Mouse (Mus musculus) lung, adult 2 months (tissue): ENCODE data around the gene Rpn1. TPM values are rescaled to one million over a fixed set of nuclear protein-coding genes. Genes with fewer than 3 reads are reported as not detected.

Source experiments
- DNase-seq: peaks from one replicate; pipeline ENCODE4 v3.0.0; 2022
- H3K4me1 ChIP-seq: fragments of 200-500 bp; 2 replicates; pipeline ENCODE4 v1.6.1; 2011; ENCODE audit warnings: low read length; ENCODE audit not compliant: control insufficient read depth, insufficient read depth
- H3K4me3 ChIP-seq: fragments of 200-500 bp; replicated peaks from 2 replicates; pipeline ENCODE3; 2011; ENCODE audit warnings: low read depth, mild to moderate bottlenecking, control low read depth, low read length; ENCODE audit errors: extremely low read depth
- CTCF ChIP-seq: fragments of 200-500 bp; IDR thresholded peaks from 2 replicates; pipeline ENCODE4 v1.5.1; 2011; ENCODE audit warnings: mild to moderate bottlenecking, low read length, control low read depth; ENCODE audit not compliant: insufficient read depth
- POLR2A ChIP-seq: fragments of 200-500 bp; IDR thresholded peaks from 2 replicates; pipeline ENCODE4 v1.6.1; 2011; ENCODE audit warnings: low read depth, mild to moderate bottlenecking, control low read depth, low read length, borderline replicate concordance; ENCODE audit errors: extremely low read depth
- WGBS: fragments of 180-500 bp; shearing (Covaris S2); methylation state at CpG from one replicate; pipeline ENCODE4 v1.1.7; 2018; 5-methylcytosine and 5-hydroxymethylcytosine counted together
- polyA plus RNA-seq: library from polyadenylated mRNA; depleted of rRNA; stranded (reverse); fragments of >200 nt; gene quantifications from 2 replicates; pipeline ENCODE4 v1.2.3, GENCODE M21; 2012

The Rpn1 gene
- polyA plus RNA-seq, 1 experiment, result 179 TPM

- peaks cover 2% of the 10 kb centered on the region; the same call in 1 of the 2 replicates for H3K4me1 ChIP-seq
- no peak for DNase-seq
- no peak overlapping the region for H3K4me3 ChIP-seq
- no peak for TF ChIP-seq CTCF
- no peak for TF ChIP-seq POLR2A
- 59% methylated on average over 3 of the region's 3 CpGs for WGBS
Measured at GRCm38 (mm10) chr6:88064072-88064642, 20.1 kb upstream of the Rpn1 start.

GRCm38 (mm10) chr6:88065116-88065515 lies 19.2 kb upstream of the Rpn1 start:
- TF ChIP-seq POLR2A (no peak), CTCF (no peak)
- H3K4me3 ChIP-seq, result no peak overlapping the region
- H3K4me1 ChIP-seq, result peaks cover 2% of the 10 kb centered on the region; the same call in 1 of the 2 replicates
- peak; percentile 62 for DNase-seq
- 12% methylated on average over 4 of the region's 4 CpGs for WGBS

GRCm38 (mm10) chr6:88065968-88066367 lies 18.3 kb upstream of the Rpn1 start:
- WGBS, result 78% methylated on average over 3 of the region's 3 CpGs
- TF ChIP-seq CTCF, result no peak
- TF ChIP-seq POLR2A, result no peak
- no peak overlapping the region for H3K4me3 ChIP-seq
- H3K4me1 ChIP-seq, result peaks cover 2% of the 10 kb centered on the region; the same call in 1 of the 2 replicates
- no peak for DNase-seq

- WGBS, result 54% methylated on average over 3 of the region's 3 CpGs
- DNase-seq, result no peak
- H3K4me1 ChIP-seq, result peaks cover 2% of the 10 kb centered on the region; the same call in 1 of the 2 replicates
Measured at GRCm38 (mm10) chr6:88067722-88068121, 16.6 kb upstream of the Rpn1 start.

GRCm38 (mm10) chr6:88068739-88069138 lies 15.5 kb upstream of the Rpn1 start:
- Histone ChIP-seq H3K4me1 (peaks cover 2% of the 10 kb centered on the region; the same call in 1 of the 2 replicates), H3K4me3 (no peak overlapping the region)
- WGBS, result 46% methylated on average over 1 of the region's 1 CpGs
- no peak for DNase-seq
- TF ChIP-seq POLR2A, result no peak
- no peak for TF ChIP-seq CTCF

More at GRCm38 (mm10) chr6:88067722-88068121, 16.6 kb upstream of the Rpn1 start:
- TF ChIP-seq POLR2A, result no peak
- no peak for TF ChIP-seq CTCF
- no peak overlapping the region for H3K4me3 ChIP-seq

- no peaks in the 10 kb centered on the region for H3K4me1 ChIP-seq
- DNase-seq, result no peak
- WGBS, result 63% methylated on average over 6 of the region's 6 CpGs
- no peak overlapping the region for H3K4me3 ChIP-seq
- TF ChIP-seq CTCF (no peak), POLR2A (no peak)
Measured at GRCm38 (mm10) chr6:88070468-88070867, 13.8 kb upstream of the Rpn1 start.

GRCm38 (mm10) chr6:88071216-88071615 lies 13.1 kb upstream of the Rpn1 start:
- Histone ChIP-seq H3K4me3 (no peak overlapping the region), H3K4me1 (no peaks in the 10 kb centered on the region)
- 65% methylated on average over 5 of the region's 5 CpGs for WGBS
- no peak for DNase-seq
- TF ChIP-seq CTCF (no peak), POLR2A (no peak)

- DNase-seq, result peak; percentile 94
- WGBS, result under 1% methylated on average over 32 of the region's 32 CpGs
- H3K4me3 ChIP-seq, result peak overlapping the region; percentile 62
- peak; percentile 84 for TF ChIP-seq CTCF
- TF ChIP-seq POLR2A, result peak; percentile 65; the same call in 1 of the 2 replicates
- no peaks in the 10 kb centered on the region for H3K4me1 ChIP-seq
Measured at GRCm38 (mm10) chr6:88074752-88075554, 9.3 kb upstream of the Rpn1 start.

GRCm38 (mm10) chr6:88075960-88076517 lies 8.2 kb upstream of the Rpn1 start:
- Histone ChIP-seq H3K4me3 (no peak overlapping the region), H3K4me1 (no peaks in the 10 kb centered on the region)
- no peak for DNase-seq
- TF ChIP-seq CTCF (no peak), POLR2A (no peak)
- WGBS, result 70% methylated on average over 1 of the region's 1 CpGs

- no peak overlapping the region for H3K4me3 ChIP-seq
- WGBS, result 87% methylated on average over 7 of the region's 7 CpGs
- no peak for TF ChIP-seq CTCF
- no peak for TF ChIP-seq POLR2A
Measured at GRCm38 (mm10) chr6:88083095-88083494, 1.2 kb upstream of the Rpn1 start.

More at GRCm38 (mm10) chr6:88083095-88083494, 1.2 kb upstream of the Rpn1 start:
- no peak for DNase-seq
- H3K4me1 ChIP-seq, result peaks cover 7% of the 10 kb centered on the region
